In genomic region chr1:191574871-191575457, GRCm38 (mm10) we compare ENCODE assay signal across 8 mouse cellular contexts. TPM values are rescaled to one million over a fixed set of nuclear protein-coding genes. Genes with fewer than 3 reads are reported as not detected.
DNase-seq lines count a peak whose midpoint lies in the region; ATAC-seq and TF ChIP-seq lines count a peak whose summit lies in the region.

No protein-coding gene starts in this region.

- peak overlapping the region; percentile 92 for H3K4me3 ChIP-seq in heart, embryonic 10.5 days
- peak overlapping the region; percentile 70 to 86 for H3K4me3 ChIP-seq in MEL (ENCODE audit: control insufficient read depth in 1 of 2, insufficient read depth in 1 of 2, low read depth in 2 of 2, low read length in 2 of 2)
- peak overlapping the region; percentile 90 for H3K4me3 ChIP-seq in embryonic facial prominence, embryonic 13.5 days
- H3K4me3 ChIP-seq in liver, embryonic 14.5 days (ENCODE audit: insufficient read depth in 1 of 2, low read depth in 2 of 2, low read length in 2 of 2): peak overlapping the region; percentile 80 to 85
- H3K4me3 ChIP-seq in neural tube, embryonic 11.5 days (ENCODE audit: low read depth, low read length): peak overlapping the region; percentile 77

- under 1% methylated on average over 52 of the region's 52 CpGs for WGBS in heart, embryonic 10.5 days
- WGBS in embryonic facial prominence, embryonic 13.5 days: under 1% methylated on average over 52 of the region's 52 CpGs
- under 1% methylated on average over 52 of the region's 52 CpGs for WGBS in liver, embryonic 14.5 days (ENCODE audit: insufficient replicate concordance)
- WGBS in neural tube, embryonic 11.5 days: under 1% methylated on average over 52 of the region's 52 CpGs

- intact Hi-C loops in heart, postnatal 36 days (cut with DNase I): loop anchor here (5.0 to 10.0 kb wide), 3 partner anchors 142 to 390 kb away; partner anchors contain the start of genes Lpgat1 and Slc30a1

- ATAC-seq in embryonic facial prominence, embryonic 13.5 days (ENCODE audit: insufficient number of reproducible peaks, insufficient read depth, low FRiP score, low TSS enrichment, low read depth): no peak; the same call in 1 of the 2 replicates
- peak; percentile 32 for ATAC-seq in liver, embryonic 14.5 days (ENCODE audit: insufficient read depth)
- ATAC-seq in neural tube, embryonic 11.5 days (ENCODE audit: insufficient read depth, low FRiP score, low TSS enrichment): peak; percentile 38

- H3K4me2 ChIP-seq in embryonic facial prominence, embryonic 13.5 days: peak overlapping the region; percentile 74
- H3K4me2 ChIP-seq in liver, embryonic 14.5 days (ENCODE audit: low read depth): peak overlapping the region; percentile 69
- peak overlapping the region; percentile 68 for H3K4me2 ChIP-seq in neural tube, embryonic 11.5 days (ENCODE audit: low read depth)

- no peaks in the 10 kb centered on the region for H3K9me3 ChIP-seq in heart, embryonic 10.5 days
- H3K9me3 ChIP-seq in MEL (replicated peaks; ENCODE audit: insufficient read depth, low read length): no peaks in the 10 kb centered on the region
- no peaks in the 10 kb centered on the region for H3K9me3 ChIP-seq in embryonic facial prominence, embryonic 13.5 days
- H3K9me3 ChIP-seq in liver, embryonic 14.5 days (ENCODE audit: control insufficient read depth, low read length): no peaks in the 10 kb centered on the region
- H3K9me3 ChIP-seq in neural tube, embryonic 11.5 days (ENCODE audit: control insufficient read depth, low read length): no peaks in the 10 kb centered on the region

- DNase-seq in heart, embryonic 10.5 days (ENCODE audit: low spot score): peak; percentile 91
- DNase-seq in heart, postnatal 36 days: no peak
- peak; percentile 90 for DNase-seq in MEL (ENCODE audit: low read depth, low spot score)
- peak; percentile 83 for DNase-seq in induced T-regulatory cell, adult 2 months (ENCODE audit: low read depth)
- DNase-seq in liver, embryonic 14.5 days (ENCODE audit: low read depth in 3 of 3, low spot score in 3 of 3): peak; percentile 49 to 64 (median 54)
- DNase-seq in neural tube, embryonic 11.5 days (ENCODE audit: low spot score): peak; percentile 76
- DNase-seq in cerebellum, adult 11-12 months: no peak

- peaks cover 18% of the 10 kb centered on the region for H3K4me1 ChIP-seq in heart, embryonic 10.5 days
- H3K4me1 ChIP-seq in MEL (ENCODE audit: control insufficient read depth in 1 of 2, insufficient read depth in 2 of 2, low read length in 2 of 2): peaks cover 0 to 18% of the 10 kb centered on the region in 2 experiments
- H3K4me1 ChIP-seq in embryonic facial prominence, embryonic 13.5 days: peaks cover 26% of the 10 kb centered on the region
- peaks cover 6 to 18% of the 10 kb centered on the region in 2 experiments; a peak in 2 of 4 replicates for H3K4me1 ChIP-seq in liver, embryonic 14.5 days (replicated peaks; ENCODE audit: control insufficient read depth in 2 of 2, insufficient read depth in 2 of 2, low read length in 1 of 2)
- peaks cover 16% of the 10 kb centered on the region for H3K4me1 ChIP-seq in neural tube, embryonic 11.5 days (ENCODE audit: control insufficient read depth, insufficient read depth, low read length)

- TF ChIP-seq CTCF in MEL (IDR thresholded peaks at IDR 0.05 in 2 of 3, conservative IDR thresholded peaks at IDR 0.05 in 1 of 3; ENCODE audit: control insufficient read depth in 1 of 3, insufficient read depth in 1 of 3, low read depth in 2 of 3, low read length in 3 of 3, poor library complexity in 1 of 3, severe bottlenecking in 1 of 3): no peak
- no peak for TF ChIP-seq CTCF in liver, embryonic 14.5 days (IDR thresholded peaks at IDR 0.05; ENCODE audit: low read depth)

- peak overlapping the region; percentile 97 for H3K27ac ChIP-seq in heart, embryonic 10.5 days
- H3K27ac ChIP-seq in MEL (ENCODE audit: control insufficient read depth, low read depth, low read length): peak overlapping the region; percentile 95
- H3K27ac ChIP-seq in embryonic facial prominence, embryonic 13.5 days: peak overlapping the region; percentile 95
- peak overlapping the region; percentile 57 for H3K27ac ChIP-seq in liver, embryonic 14.5 days
- H3K27ac ChIP-seq in neural tube, embryonic 11.5 days (ENCODE audit: low read depth, low read length): peak overlapping the region; percentile 47; the same call in 1 of the 2 replicates

- no peaks in the 10 kb centered on the region for H3K27me3 ChIP-seq in heart, embryonic 10.5 days (ENCODE audit: insufficient read depth, poor library complexity, severe bottlenecking)
- no peaks in the 10 kb centered on the region for H3K27me3 ChIP-seq in MEL (ENCODE audit: control insufficient read depth in 1 of 2, insufficient read depth in 2 of 2, low read length in 2 of 2)
- H3K27me3 ChIP-seq in embryonic facial prominence, embryonic 13.5 days: no peaks in the 10 kb centered on the region
- no peaks in the 10 kb centered on the region for H3K27me3 ChIP-seq in liver, embryonic 14.5 days (ENCODE audit: control insufficient read depth, insufficient read depth, low read length)
- H3K27me3 ChIP-seq in neural tube, embryonic 11.5 days (ENCODE audit: control insufficient read depth, insufficient read depth, low read length): no peaks in the 10 kb centered on the region

- H3K79me2 ChIP-seq in MEL (ENCODE audit: control insufficient read depth, insufficient read depth, low read length, poor library complexity): peaks cover 76% of the 10 kb centered on the region

- H3K9ac ChIP-seq in MEL (ENCODE audit: control insufficient read depth, low read depth, low read length, poor library complexity, severe bottlenecking): peak overlapping the region; percentile 96
- H3K9ac ChIP-seq in embryonic facial prominence, embryonic 13.5 days: peak overlapping the region; percentile 86
- H3K9ac ChIP-seq in liver, embryonic 14.5 days (replicated peaks): peak overlapping the region; percentile 88
- peak overlapping the region; percentile 83 for H3K9ac ChIP-seq in neural tube, embryonic 11.5 days (ENCODE audit: low read length)

- TF ChIP-seq POLR2A in MEL (IDR thresholded peaks at IDR 0.05; ENCODE audit: control insufficient read depth in 1 of 2, insufficient read depth in 1 of 2, low read depth in 1 of 2, low read length in 2 of 2, poor library complexity in 1 of 2): peak; percentile 50 to 74; a peak in 3 of 4 replicates

- peaks cover 19% of the 10 kb centered on the region for H3K36me3 ChIP-seq in heart, embryonic 10.5 days
- H3K36me3 ChIP-seq in MEL (ENCODE audit: control insufficient read depth in 1 of 2, insufficient read depth in 2 of 2, low read length in 2 of 2): peaks cover 4 to 38% of the 10 kb centered on the region in 2 experiments; a peak in 3 of 4 replicates
- peaks cover 10% of the 10 kb centered on the region for H3K36me3 ChIP-seq in embryonic facial prominence, embryonic 13.5 days
- H3K36me3 ChIP-seq in liver, embryonic 14.5 days (replicated peaks; ENCODE audit: control insufficient read depth, insufficient read depth, low read depth): peaks cover 8% of the 10 kb centered on the region
- peaks cover 2% of the 10 kb centered on the region for H3K36me3 ChIP-seq in neural tube, embryonic 11.5 days (ENCODE audit: control insufficient read depth, insufficient read depth, low read length)

- TF ChIP-seq RAD21 in MEL (IDR thresholded peaks at IDR 0.05; ENCODE audit: low read depth, low read length): no peak

- TF ChIP-seq EP300 in MEL (IDR thresholded peaks at IDR 0.05; ENCODE audit: low read depth in 1 of 2, low read length in 2 of 2): no peak
- TF ChIP-seq EP300 in liver, embryonic 14.5 days (IDR thresholded peaks at IDR 0.05; ENCODE audit: low read depth): no peak; the same call in 1 of the 2 replicates

TF ChIP-seq in MEL, 35 proteins besides CTCF, POLR2A, EP300 and RAD21 (continues in another document):
- TF ChIP-seq USF2 (IDR thresholded peaks at IDR 0.05; ENCODE audit: borderline replicate concordance in 1 of 2, insufficient read depth in 1 of 2, low read depth in 1 of 2, low read length in 2 of 2) (no peak), MYB (IDR thresholded peaks at IDR 0.05; ENCODE audit: low read depth, low read length) (peak; percentile 98), MXI1 (IDR thresholded peaks at IDR 0.05; ENCODE audit: low read depth, low read length) (peak; percentile 83), TCF12 (IDR thresholded peaks at IDR 0.05; ENCODE audit: low read depth, low read length) (no peak), GABPA (IDR thresholded peaks at IDR 0.05; ENCODE audit: low read depth, low read length) (no peak), MAX (IDR thresholded peaks at IDR 0.05; ENCODE audit: low read length) (peak; percentile 65), BHLHE40 (IDR thresholded peaks at IDR 0.05; ENCODE audit: borderline replicate concordance, low read depth, low read length) (no peak), SIN3A (IDR thresholded peaks at IDR 0.05; ENCODE audit: low read length) (peak; percentile 82), NELFE (IDR thresholded peaks at IDR 0.05; ENCODE audit: low read depth, low read length) (peak; percentile 23), ELF1 (IDR thresholded peaks at IDR 0.05; ENCODE audit: low read depth, low read length) (no peak), HCFC1 (IDR thresholded peaks at IDR 0.05; ENCODE audit: low read depth, low read length) (peak; percentile 53; the same call in 1 of the 2 replicates)

RNA-seq across cellular contexts. Expression of gene Dtl, which starts 0.4 kb away (rescaled TPM):
- polyA plus RNA-seq in heart, embryonic 10.5 days (2016; fragmentation: Nextera tagmentation; extraction: Ambion mirVana): 45.5 and 53.6 TPM in 2 replicates
- under 1 TPM; 0.19 to 0.31 TPM for total RNA-seq in heart, postnatal 36 days (2021)
- total RNA-seq in MEL (2012; rRNA removed): 37.2 and 42.3 TPM in 2 replicates
- polyA plus RNA-seq in MEL (2012; ENCODE audit: insufficient read depth in 1 of 2, insufficient read length in 2 of 2, low read depth in 1 of 2, low replicate concordance in 2 of 2, missing spikeins in 1 of 2): 10 to 100 TPM; 53.5 to 64.6 TPM
- 60.5 and 64.2 TPM in 2 replicates for polyA plus RNA-seq in embryonic facial prominence, embryonic 13.5 days (2015; fragmentation: Nextera tagmentation; extraction: Ambion mirVana)
- 13.4 and 16.6 TPM in 2 replicates for polyA plus RNA-seq in liver, embryonic 14.5 days (2012; rRNA removed)
- polyA plus RNA-seq in liver, embryonic 14.5 days (2014; fragmentation: Nextera tagmentation; extraction: Ambion mirVana): 29.0 and 30.7 TPM in 2 replicates
- polyA plus RNA-seq in neural tube, embryonic 11.5 days (2014; fragmentation: Nextera tagmentation; extraction: Ambion mirVana): 53.7 and 56.3 TPM in 2 replicates

RNA-seq across cellular contexts. Expression of gene Ints7, which starts 0.5 kb away (rescaled TPM):
- 52.9 and 58.7 TPM in 2 replicates for polyA plus RNA-seq in heart, embryonic 10.5 days (2016; fragmentation: Nextera tagmentation; extraction: Ambion mirVana)
- 10 to 100 TPM; 10.4 to 11.4 TPM for total RNA-seq in heart, postnatal 36 days (2021)
- 44.2 and 47.2 TPM in 2 replicates for total RNA-seq in MEL (2012; rRNA removed)
- polyA plus RNA-seq in MEL (2012; ENCODE audit: insufficient read depth in 1 of 2, insufficient read length in 2 of 2, low read depth in 1 of 2, low replicate concordance in 2 of 2, missing spikeins in 1 of 2): 10 to 100 TPM; 83.5 to 84.5 TPM
- polyA plus RNA-seq in embryonic facial prominence, embryonic 13.5 days (2015; fragmentation: Nextera tagmentation; extraction: Ambion mirVana): 66.0 and 66.2 TPM in 2 replicates
- 15.3 and 16.8 TPM in 2 replicates for polyA plus RNA-seq in liver, embryonic 14.5 days (2012; rRNA removed)
- polyA plus RNA-seq in liver, embryonic 14.5 days (2014; fragmentation: Nextera tagmentation; extraction: Ambion mirVana): 13.5 and 17.4 TPM in 2 replicates
- polyA plus RNA-seq in neural tube, embryonic 11.5 days (2014; fragmentation: Nextera tagmentation; extraction: Ambion mirVana): 60.1 and 60.2 TPM in 2 replicates

Comparison
In these comparisons a context has a peak if more than half of its experiments do, and no peak if none do; other contexts are left out.
1. DNase-seq: peak in heart, embryonic 10.5 days (single experiment), MEL (single experiment), induced T-regulatory cell, adult 2 months (single experiment), liver, embryonic 14.5 days (3 of 3) and neural tube, embryonic 11.5 days (single experiment); none in heart, postnatal 36 days (0 of 2) and cerebellum, adult 11-12 months (single experiment).
2. H3K27ac ChIP-seq: peak in every context shown above with its lines; median percentile 97 in heart, embryonic 10.5 days; 95 in MEL; 95 in embryonic facial prominence, embryonic 13.5 days; 57 in liver, embryonic 14.5 days; 47 in neural tube, embryonic 11.5 days.
3. Peak in every context shown above with its lines, with median percentiles within 50 percentile points of each other: H3K4me3 ChIP-seq, H3K9ac ChIP-seq and H3K4me2 ChIP-seq.